Mouse (Mus musculus): ENCODE data around the gene Prmt3. TPM values are rescaled to one million over a fixed set of nuclear protein-coding genes. Genes with fewer than 3 reads are reported as not detected.
A peak's percentile ranks its signal among the peaks of the same experiment; 100 is the strongest.

Gene Prmt3
- total RNA-seq, 1 experiment = 64.8 TPM

- DNase-seq (ENCODE audit: low read depth, low spot score) = no peak
- in situ Hi-C loops (cut with MboI; ENCODE audit: low sequenced_read_pairs in 2 of 2, unreplicated experiment in 2 of 2) = no loop called here
- TF ChIP-seq MAFK (IDR thresholded peaks at IDR 0.05; ENCODE audit: insufficient read depth, low read depth, low read length) = no peak
- no peak for TF ChIP-seq HCFC1 (IDR thresholded peaks at IDR 0.05; ENCODE audit: borderline replicate concordance, insufficient read depth, low read length)
- Histone ChIP-seq H3K4me1 (ENCODE audit: control insufficient read depth in 2 of 2, insufficient read depth in 2 of 2, low read length in 2 of 2, poor library complexity in 1 of 2) (no peaks in the 10 kb centered on the region), H3K4me3 (ENCODE audit: insufficient read depth in 1 of 2, low read depth in 1 of 2, low read length in 2 of 2, poor library complexity in 1 of 2, severe bottlenecking in 1 of 2) (no peak overlapping the region), H3K36me3 (ENCODE audit: control insufficient read depth, insufficient read depth, low read length, poor library complexity, severe bottlenecking) (no peaks in the 10 kb centered on the region), H3K27ac (ENCODE audit: insufficient read depth, low read depth, low read length, poor library complexity, severe bottlenecking) (no peak overlapping the region), H3K9ac (ENCODE audit: insufficient read depth, low read depth, low read length, poor library complexity, severe bottlenecking) (no peak overlapping the region), H3K9me3 (ENCODE audit: control insufficient read depth, insufficient read depth, low read depth, low read length) (no peaks in the 10 kb centered on the region)
These were observed 92.1 kb downstream of the Prmt3 start for GRCm38 (mm10) chr7:49870276-49870675.

DNA sequence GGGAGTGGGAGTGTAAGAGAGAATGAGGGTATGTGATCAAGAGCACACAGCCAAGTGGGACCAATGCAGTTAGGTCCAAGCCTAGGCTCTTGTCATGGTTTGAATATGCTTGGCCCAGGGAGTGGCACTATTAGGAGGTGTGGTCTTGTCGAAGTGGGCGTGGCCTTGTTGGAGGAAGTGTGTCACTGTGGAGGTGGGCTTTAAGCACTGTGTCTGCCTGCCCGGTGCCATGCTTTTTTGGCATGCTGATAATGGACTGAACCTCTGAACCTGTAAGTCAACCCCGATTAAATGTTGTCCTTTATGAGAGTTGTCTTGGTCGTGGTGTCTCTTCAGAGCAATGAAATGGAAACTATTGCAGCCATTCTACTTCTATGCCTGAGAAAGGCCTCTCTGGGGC is 99.2 kb downstream of the Prmt3 start:
- Histone ChIP-seq H3K36me3 (ENCODE audit: control insufficient read depth, insufficient read depth, low read length, poor library complexity, severe bottlenecking) (no peaks in the 10 kb centered on the region), H3K9me3 (ENCODE audit: control insufficient read depth, insufficient read depth, low read depth, low read length) (no peaks in the 10 kb centered on the region), H3K9ac (ENCODE audit: insufficient read depth, low read depth, low read length, poor library complexity, severe bottlenecking) (no peak overlapping the region), H3K4me3 (ENCODE audit: insufficient read depth in 1 of 2, low read depth in 1 of 2, low read length in 2 of 2, poor library complexity in 1 of 2, severe bottlenecking in 1 of 2) (peak overlapping the region; percentile 2 to 66; a peak in 3 of 4 replicates), H3K4me1 (ENCODE audit: control insufficient read depth in 2 of 2, insufficient read depth in 2 of 2, low read length in 2 of 2, poor library complexity in 1 of 2) (peaks cover 1 to 2% of the 10 kb centered on the region in 2 experiments; a peak in 1 of 4 replicates), H3K27ac (ENCODE audit: insufficient read depth, low read depth, low read length, poor library complexity, severe bottlenecking) (no peak overlapping the region)
- DNase-seq (ENCODE audit: low read depth, low spot score) = no peak
- TF ChIP-seq ZC3H11A (IDR thresholded peaks at IDR 0.05; ENCODE audit: borderline replicate concordance, low read depth, low read length) (no peak), MAFK (IDR thresholded peaks at IDR 0.05; ENCODE audit: insufficient read depth, low read depth, low read length) (no peak), HCFC1 (IDR thresholded peaks at IDR 0.05; ENCODE audit: borderline replicate concordance, insufficient read depth, low read length) (no peak), CHD2 (IDR thresholded peaks at IDR 0.05; ENCODE audit: low read depth, low read length) (no peak), ZNF384 (IDR thresholded peaks at IDR 0.05; ENCODE audit: low read depth, low read length) (no peak)
- in situ Hi-C loops (cut with MboI; ENCODE audit: low sequenced_read_pairs in 2 of 2, unreplicated experiment in 2 of 2) = no loop called here

DNA sequence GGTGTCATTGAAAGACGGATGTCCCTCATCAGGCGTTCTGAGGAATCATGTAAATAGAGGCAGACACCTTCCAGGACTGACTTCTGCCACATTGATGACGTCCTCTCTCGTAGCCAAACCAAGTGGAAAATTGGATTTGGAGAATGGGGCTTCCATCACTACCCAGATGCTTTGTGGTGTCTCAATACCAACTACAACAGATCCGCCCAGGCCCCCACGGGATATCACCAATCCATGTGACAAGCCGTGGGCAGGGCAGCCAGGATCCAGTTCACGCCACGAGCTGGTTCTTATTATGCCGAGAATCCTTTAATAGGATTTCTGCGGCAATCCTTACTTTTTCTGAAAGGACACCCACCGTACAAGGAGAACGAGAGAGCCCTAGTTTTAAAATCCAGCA is 100.9 kb downstream of the Prmt3 start:
- no peak for DNase-seq (ENCODE audit: low read depth, low spot score)
- no peak overlapping the region for H3K4me3 ChIP-seq (ENCODE audit: insufficient read depth in 1 of 2, low read depth in 1 of 2, low read length in 2 of 2, poor library complexity in 1 of 2, severe bottlenecking in 1 of 2)
- no peaks in the 10 kb centered on the region for H3K9me3 ChIP-seq (ENCODE audit: control insufficient read depth, insufficient read depth, low read depth, low read length)
- in situ Hi-C loops (cut with MboI; ENCODE audit: low sequenced_read_pairs in 2 of 2, unreplicated experiment in 2 of 2) = no loop called here
- no peak for TF ChIP-seq MAFK (IDR thresholded peaks at IDR 0.05; ENCODE audit: insufficient read depth, low read depth, low read length)
- TF ChIP-seq ZC3H11A (IDR thresholded peaks at IDR 0.05; ENCODE audit: borderline replicate concordance, low read depth, low read length) = no peak
- no peak for TF ChIP-seq HCFC1 (IDR thresholded peaks at IDR 0.05; ENCODE audit: borderline replicate concordance, insufficient read depth, low read length)
- no peak for TF ChIP-seq CHD2 (IDR thresholded peaks at IDR 0.05; ENCODE audit: low read depth, low read length)
- TF ChIP-seq ZNF384 (IDR thresholded peaks at IDR 0.05; ENCODE audit: low read depth, low read length) = no peak
- H3K9ac ChIP-seq (ENCODE audit: insufficient read depth, low read depth, low read length, poor library complexity, severe bottlenecking) = no peak overlapping the region
- no peak overlapping the region for H3K27ac ChIP-seq (ENCODE audit: insufficient read depth, low read depth, low read length, poor library complexity, severe bottlenecking)
- peaks cover 1 to 2% of the 10 kb centered on the region in 2 experiments; a peak in 1 of 4 replicates for H3K4me1 ChIP-seq (ENCODE audit: control insufficient read depth in 2 of 2, insufficient read depth in 2 of 2, low read length in 2 of 2, poor library complexity in 1 of 2)
- no peaks in the 10 kb centered on the region for H3K36me3 ChIP-seq (ENCODE audit: control insufficient read depth, insufficient read depth, low read length, poor library complexity, severe bottlenecking)

- H3K36me3 ChIP-seq (ENCODE audit: control insufficient read depth, insufficient read depth, low read length, poor library complexity, severe bottlenecking) = no peaks in the 10 kb centered on the region
- TF ChIP-seq ZNF384 (IDR thresholded peaks at IDR 0.05; ENCODE audit: low read depth, low read length) = no peak
- TF ChIP-seq HCFC1 (IDR thresholded peaks at IDR 0.05; ENCODE audit: borderline replicate concordance, insufficient read depth, low read length) = no peak
- TF ChIP-seq MAFK (IDR thresholded peaks at IDR 0.05; ENCODE audit: insufficient read depth, low read depth, low read length) = no peak
- H3K9me3 ChIP-seq (ENCODE audit: control insufficient read depth, insufficient read depth, low read depth, low read length) = no peaks in the 10 kb centered on the region
- DNase-seq (ENCODE audit: low read depth, low spot score) = no peak
- H3K4me1 ChIP-seq (ENCODE audit: control insufficient read depth in 2 of 2, insufficient read depth in 2 of 2, low read length in 2 of 2, poor library complexity in 1 of 2) = peaks cover 1 to 2% of the 10 kb centered on the region in 2 experiments; a peak in 1 of 4 replicates
- in situ Hi-C loops (cut with MboI; ENCODE audit: low sequenced_read_pairs in 2 of 2, unreplicated experiment in 2 of 2) = no loop called here
- H3K9ac ChIP-seq (ENCODE audit: insufficient read depth, low read depth, low read length, poor library complexity, severe bottlenecking) = no peak overlapping the region
- H3K4me3 ChIP-seq (ENCODE audit: insufficient read depth in 1 of 2, low read depth in 1 of 2, low read length in 2 of 2, poor library complexity in 1 of 2, severe bottlenecking in 1 of 2) = no peak overlapping the region
- no peak overlapping the region for H3K27ac ChIP-seq (ENCODE audit: insufficient read depth, low read depth, low read length, poor library complexity, severe bottlenecking)
These were observed 102.0 kb downstream of the Prmt3 start for GRCm38 (mm10) chr7:49879998-49880707.

GRCm38 (mm10) chr7:49882288-49882687 is 104.1 kb downstream of the Prmt3 start:
- no peak overlapping the region for H3K27ac ChIP-seq (ENCODE audit: insufficient read depth, low read depth, low read length, poor library complexity, severe bottlenecking)
- DNase-seq (ENCODE audit: low read depth, low spot score) = no peak
- H3K4me1 ChIP-seq (ENCODE audit: control insufficient read depth in 2 of 2, insufficient read depth in 2 of 2, low read length in 2 of 2, poor library complexity in 1 of 2) = 0 out of 4 replicates have a peak, but pooled peaks cover 0 to 1% of the 10 kb centered on the region in 2 experiments
- H3K9ac ChIP-seq (ENCODE audit: insufficient read depth, low read depth, low read length, poor library complexity, severe bottlenecking) = no peak overlapping the region
- no peak overlapping the region for H3K4me3 ChIP-seq (ENCODE audit: insufficient read depth in 1 of 2, low read depth in 1 of 2, low read length in 2 of 2, poor library complexity in 1 of 2, severe bottlenecking in 1 of 2)
- no peaks in the 10 kb centered on the region for H3K9me3 ChIP-seq (ENCODE audit: control insufficient read depth, insufficient read depth, low read depth, low read length)
- TF ChIP-seq ZC3H11A (IDR thresholded peaks at IDR 0.05; ENCODE audit: borderline replicate concordance, low read depth, low read length) = no peak
- TF ChIP-seq CHD2 (IDR thresholded peaks at IDR 0.05; ENCODE audit: low read depth, low read length) = no peak
- TF ChIP-seq HCFC1 (IDR thresholded peaks at IDR 0.05; ENCODE audit: borderline replicate concordance, insufficient read depth, low read length) = no peak
- TF ChIP-seq ZNF384 (IDR thresholded peaks at IDR 0.05; ENCODE audit: low read depth, low read length) = no peak
- TF ChIP-seq MAFK (IDR thresholded peaks at IDR 0.05; ENCODE audit: insufficient read depth, low read depth, low read length) = no peak
- H3K36me3 ChIP-seq (ENCODE audit: control insufficient read depth, insufficient read depth, low read length, poor library complexity, severe bottlenecking) = no peaks in the 10 kb centered on the region
- in situ Hi-C loops (cut with MboI; ENCODE audit: low sequenced_read_pairs in 2 of 2, unreplicated experiment in 2 of 2) = no loop called here
